Mouse (Mus musculus): Measurements from ENCODE around the gene C130032M10Rik. TPM values are rescaled to one million over a fixed set of nuclear protein-coding genes. Genes with fewer than 3 reads are reported as not detected.

The C130032M10Rik gene
- polyA plus RNA-seq, 1 experiment from 2014 or later: 0.21 TPM

- 58% methylated on average over 2 of the region's 2 CpGs for WGBS
Observed at GRCm38 (mm10) chr9:114536628-114537027, 21.1 kb downstream of the C130032M10Rik start.

GRCm38 (mm10) chr9:114538996-114539563 lies 23.6 kb downstream of the C130032M10Rik start:
- no peak overlapping the region for H3K9ac ChIP-seq (ENCODE audit: low read length)
- no peaks in the 10 kb centered on the region for H3K9me3 ChIP-seq (ENCODE audit: control insufficient read depth, low read length)
- H3K27ac ChIP-seq (ENCODE audit: low read length): no peak overlapping the region
- H3K36me3 ChIP-seq (ENCODE audit: control insufficient read depth, insufficient read depth, low read length): no peaks in the 10 kb centered on the region
- ATAC-seq (ENCODE audit: low read depth): no peak
- H3K4me2 ChIP-seq (ENCODE audit: low read depth, low read length): no peak overlapping the region
- no peak overlapping the region for H3K4me3 ChIP-seq (ENCODE audit: low read length)
- 58% methylated on average over 7 of the region's 7 CpGs for WGBS
- H3K27me3 ChIP-seq (ENCODE audit: control insufficient read depth, insufficient read depth, low read depth, low read length): no peaks in the 10 kb centered on the region
- peaks cover 25% of the 10 kb centered on the region for H3K4me1 ChIP-seq (replicated peaks; ENCODE audit: control insufficient read depth, insufficient read depth, low read length)

More at GRCm38 (mm10) chr9:114536628-114537027, 21.1 kb downstream of the C130032M10Rik start:
- peaks cover 21% of the 10 kb centered on the region for H3K4me1 ChIP-seq (replicated peaks; ENCODE audit: control insufficient read depth, insufficient read depth, low read length)
- ATAC-seq (ENCODE audit: low read depth): peak; percentile 36; the same call in 1 of the 2 replicates
- H3K4me2 ChIP-seq (ENCODE audit: low read depth, low read length): no peak overlapping the region
- no peak overlapping the region for H3K4me3 ChIP-seq (ENCODE audit: low read length)
- H3K9ac ChIP-seq (ENCODE audit: low read length): no peak overlapping the region
- H3K27ac ChIP-seq (ENCODE audit: low read length): no peak overlapping the region
- no peaks in the 10 kb centered on the region for H3K27me3 ChIP-seq (ENCODE audit: control insufficient read depth, insufficient read depth, low read depth, low read length)
- H3K36me3 ChIP-seq (ENCODE audit: control insufficient read depth, insufficient read depth, low read length): no peaks in the 10 kb centered on the region
- no peaks in the 10 kb centered on the region for H3K9me3 ChIP-seq (ENCODE audit: control insufficient read depth, low read length)

GRCm38 (mm10) chr9:114541279-114541741 lies 25.8 kb downstream of the C130032M10Rik start:
- H3K27ac ChIP-seq (ENCODE audit: low read length): no peak overlapping the region
- 39% methylated on average over 1 of the region's 1 CpGs for WGBS

GRCm38 (mm10) chr9:114543882-114544753 lies 28.6 kb downstream of the C130032M10Rik start:
- 41% methylated on average over 17 of the region's 17 CpGs for WGBS
- Histone ChIP-seq H3K4me3 (ENCODE audit: low read length) (no peak overlapping the region), H3K36me3 (ENCODE audit: control insufficient read depth, insufficient read depth, low read length) (no peaks in the 10 kb centered on the region), H3K4me1 (replicated peaks; ENCODE audit: control insufficient read depth, insufficient read depth, low read length) (peaks cover 55% of the 10 kb centered on the region), H3K27ac (ENCODE audit: low read length) (peak overlapping the region; percentile 65), H3K4me2 (ENCODE audit: low read depth, low read length) (peak overlapping the region; percentile 25), H3K27me3 (ENCODE audit: control insufficient read depth, insufficient read depth, low read depth, low read length) (no peaks in the 10 kb centered on the region), H3K9me3 (ENCODE audit: control insufficient read depth, low read length) (no peaks in the 10 kb centered on the region), H3K9ac (ENCODE audit: low read length) (peak overlapping the region; percentile 31; the same call in 1 of the 2 replicates)
- peak; percentile 15 for ATAC-seq (ENCODE audit: low read depth)

More at GRCm38 (mm10) chr9:114541279-114541741, 25.8 kb downstream of the C130032M10Rik start:
- Histone ChIP-seq H3K4me3 (ENCODE audit: low read length) (no peak overlapping the region), H3K27me3 (ENCODE audit: control insufficient read depth, insufficient read depth, low read depth, low read length) (no peaks in the 10 kb centered on the region), H3K36me3 (ENCODE audit: control insufficient read depth, insufficient read depth, low read length) (no peaks in the 10 kb centered on the region), H3K9me3 (ENCODE audit: control insufficient read depth, low read length) (no peaks in the 10 kb centered on the region), H3K4me1 (replicated peaks; ENCODE audit: control insufficient read depth, insufficient read depth, low read length) (peaks cover 43% of the 10 kb centered on the region), H3K9ac (ENCODE audit: low read length) (no peak overlapping the region), H3K4me2 (ENCODE audit: low read depth, low read length) (no peak overlapping the region)
- no peak for ATAC-seq (ENCODE audit: low read depth)

- Histone ChIP-seq H3K4me2 (ENCODE audit: low read depth, low read length) (peak overlapping the region; percentile 25), H3K4me1 (replicated peaks; ENCODE audit: control insufficient read depth, insufficient read depth, low read length) (peaks cover 59% of the 10 kb centered on the region), H3K27ac (ENCODE audit: low read length) (peak overlapping the region; percentile 65), H3K9ac (ENCODE audit: low read length) (no peak overlapping the region), H3K9me3 (ENCODE audit: control insufficient read depth, low read length) (no peaks in the 10 kb centered on the region), H3K27me3 (ENCODE audit: control insufficient read depth, insufficient read depth, low read depth, low read length) (no peaks in the 10 kb centered on the region), H3K36me3 (ENCODE audit: control insufficient read depth, insufficient read depth, low read length) (no peaks in the 10 kb centered on the region), H3K4me3 (ENCODE audit: low read length) (no peak overlapping the region)
- ATAC-seq (ENCODE audit: low read depth): peak; percentile 48
- 29% methylated on average over 9 of the region's 9 CpGs for WGBS
Observed at GRCm38 (mm10) chr9:114544754-114545393, 29.4 kb downstream of the C130032M10Rik start.

GRCm38 (mm10) chr9:114546765-114547164 lies 31.3 kb downstream of the C130032M10Rik start:
- Histone ChIP-seq H3K4me1 (replicated peaks; ENCODE audit: control insufficient read depth, insufficient read depth, low read length) (peaks cover 60% of the 10 kb centered on the region), H3K4me2 (ENCODE audit: low read depth, low read length) (no peak overlapping the region), H3K9ac (ENCODE audit: low read length) (no peak overlapping the region), H3K27ac (ENCODE audit: low read length) (peak overlapping the region; percentile 82), H3K4me3 (ENCODE audit: low read length) (no peak overlapping the region), H3K9me3 (ENCODE audit: control insufficient read depth, low read length) (no peaks in the 10 kb centered on the region), H3K36me3 (ENCODE audit: control insufficient read depth, insufficient read depth, low read length) (no peaks in the 10 kb centered on the region), H3K27me3 (ENCODE audit: control insufficient read depth, insufficient read depth, low read depth, low read length) (no peaks in the 10 kb centered on the region)
- 38% methylated on average over 12 of the region's 12 CpGs for WGBS
- ATAC-seq (ENCODE audit: low read depth): no peak

- Histone ChIP-seq H3K4me3 (ENCODE audit: low read length) (no peak overlapping the region), H3K4me1 (replicated peaks; ENCODE audit: control insufficient read depth, insufficient read depth, low read length) (peaks cover 60% of the 10 kb centered on the region), H3K27ac (ENCODE audit: low read length) (peak overlapping the region; percentile 82), H3K27me3 (ENCODE audit: control insufficient read depth, insufficient read depth, low read depth, low read length) (no peaks in the 10 kb centered on the region), H3K9ac (ENCODE audit: low read length) (no peak overlapping the region), H3K36me3 (ENCODE audit: control insufficient read depth, insufficient read depth, low read length) (no peaks in the 10 kb centered on the region), H3K4me2 (ENCODE audit: low read depth, low read length) (no peak overlapping the region), H3K9me3 (ENCODE audit: control insufficient read depth, low read length) (no peaks in the 10 kb centered on the region)
- peak; percentile 48 for ATAC-seq (ENCODE audit: low read depth)
- 46% methylated on average over 6 of the region's 6 CpGs for WGBS
Observed at GRCm38 (mm10) chr9:114547643-114548077, 32.2 kb downstream of the C130032M10Rik start.

- ATAC-seq (ENCODE audit: low read depth): no peak
- Histone ChIP-seq H3K4me2 (ENCODE audit: low read depth, low read length) (no peak overlapping the region), H3K9me3 (ENCODE audit: control insufficient read depth, low read length) (no peaks in the 10 kb centered on the region), H3K4me1 (replicated peaks; ENCODE audit: control insufficient read depth, insufficient read depth, low read length) (peaks cover 60% of the 10 kb centered on the region), H3K9ac (ENCODE audit: low read length) (0 out of 2 replicates have a peak overlapping the region, but pooled peaks have one; percentile 34), H3K36me3 (ENCODE audit: control insufficient read depth, insufficient read depth, low read length) (no peaks in the 10 kb centered on the region), H3K4me3 (ENCODE audit: low read length) (no peak overlapping the region), H3K27ac (ENCODE audit: low read length) (peak overlapping the region; percentile 82), H3K27me3 (ENCODE audit: control insufficient read depth, insufficient read depth, low read depth, low read length) (no peaks in the 10 kb centered on the region)
- WGBS: 41% methylated on average over 4 of the region's 4 CpGs
Observed at GRCm38 (mm10) chr9:114548496-114548895, 33.0 kb downstream of the C130032M10Rik start.

- Histone ChIP-seq H3K27ac (ENCODE audit: low read length) (peak overlapping the region; percentile 82; the same call in 1 of the 2 replicates), H3K9ac (ENCODE audit: low read length) (no peak overlapping the region), H3K36me3 (ENCODE audit: control insufficient read depth, insufficient read depth, low read length) (no peaks in the 10 kb centered on the region), H3K4me2 (ENCODE audit: low read depth, low read length) (no peak overlapping the region), H3K4me3 (ENCODE audit: low read length) (no peak overlapping the region), H3K9me3 (ENCODE audit: control insufficient read depth, low read length) (no peaks in the 10 kb centered on the region), H3K27me3 (ENCODE audit: control insufficient read depth, insufficient read depth, low read depth, low read length) (no peaks in the 10 kb centered on the region), H3K4me1 (replicated peaks; ENCODE audit: control insufficient read depth, insufficient read depth, low read length) (peaks cover 62% of the 10 kb centered on the region)
- no peak for ATAC-seq (ENCODE audit: low read depth)
- WGBS: 54% methylated on average over 5 of the region's 5 CpGs
Observed at GRCm38 (mm10) chr9:114549117-114549516, 33.6 kb downstream of the C130032M10Rik start.
